ENCODE assay signal across 8 mouse cellular contexts in genomic region chr6:13837916-13838676, GRCm38 (mm10). TPM values are rescaled to one million over a fixed set of nuclear protein-coding genes. Genes with fewer than 3 reads are reported as not detected.
A peak's percentile ranks its signal among the peaks of the same experiment; 100 is the strongest.
DNase-seq lines count a peak whose midpoint lies in the region; ATAC-seq and TF ChIP-seq lines count a peak whose summit lies in the region.

No protein-coding gene starts in this region.

- TF ChIP-seq EP300 in lung, postnatal 0 days (IDR thresholded peaks at IDR 0.05), result no peak

- H3K4me2 ChIP-seq in lung, postnatal 0 days (replicated peaks; ENCODE audit: low read depth, low read length), result peak overlapping the region; percentile 85
- peak overlapping the region; percentile 69 for H3K4me2 ChIP-seq in hindbrain, embryonic 12.5 days (replicated peaks)
- H3K4me2 ChIP-seq in limb, embryonic 13.5 days (replicated peaks), result peak overlapping the region; percentile 86

- H3K4me3 ChIP-seq in lung, postnatal 0 days (ENCODE audit: low read depth, low read length), result peak overlapping the region; percentile 59
- peak overlapping the region; percentile 60 for H3K4me3 ChIP-seq in hindbrain, embryonic 12.5 days
- H3K4me3 ChIP-seq in limb, embryonic 13.5 days, result peak overlapping the region; percentile 68

- no peaks in the 10 kb centered on the region for H3K36me3 ChIP-seq in lung, postnatal 0 days (ENCODE audit: insufficient read depth, low read length)
- H3K36me3 ChIP-seq in hindbrain, embryonic 12.5 days, result no peaks in the 10 kb centered on the region
- H3K36me3 ChIP-seq in limb, embryonic 13.5 days, result no peaks in the 10 kb centered on the region

- DNase-seq in lung, postnatal 0 days (ENCODE audit: low spot score), result no peak
- no peak for DNase-seq in lung, postnatal 4 days
- peak; percentile 59 to 64 for DNase-seq in cerebellum, postnatal 25 days
- peak; percentile 64 for DNase-seq in retina, postnatal 1 day
- no peak for DNase-seq in kidney, adult 18-20 months
- no peak for DNase-seq in adrenal gland, postnatal 36 days

- no peaks in the 10 kb centered on the region for H3K4me1 ChIP-seq in lung, postnatal 0 days (ENCODE audit: insufficient read depth, low read depth, low read length)
- peaks cover 10% of the 10 kb centered on the region for H3K4me1 ChIP-seq in hindbrain, embryonic 12.5 days
- H3K4me1 ChIP-seq in limb, embryonic 13.5 days, result no peaks in the 10 kb centered on the region

- no peaks in the 10 kb centered on the region for H3K27me3 ChIP-seq in lung, postnatal 0 days (replicated peaks; ENCODE audit: insufficient read depth, low read length)
- H3K27me3 ChIP-seq in hindbrain, embryonic 12.5 days, result no peaks in the 10 kb centered on the region
- peaks cover 13% of the 10 kb centered on the region for H3K27me3 ChIP-seq in limb, embryonic 13.5 days

- H3K27ac ChIP-seq in lung, postnatal 0 days (ENCODE audit: low read length), result no peak overlapping the region
- H3K27ac ChIP-seq in hindbrain, embryonic 12.5 days, result peak overlapping the region; percentile 96
- H3K27ac ChIP-seq in limb, embryonic 13.5 days, result peak overlapping the region; percentile 76; the same call in 1 of the 2 replicates

- ATAC-seq in lung, postnatal 0 days, result no peak
- ATAC-seq in hindbrain, embryonic 12.5 days (ENCODE audit: low FRiP score), result peak; percentile 33
- ATAC-seq in limb, embryonic 13.5 days (ENCODE audit: low FRiP score, low read depth), result no peak

- 1% methylated on average over 19 of the region's 19 CpGs for WGBS in lung, postnatal 0 days
- WGBS in hindbrain, embryonic 12.5 days, result under 1% methylated on average over 19 of the region's 19 CpGs
- WGBS in limb, embryonic 13.5 days, result under 1% methylated on average over 19 of the region's 19 CpGs

- TF ChIP-seq CTCF in lung, postnatal 0 days (IDR thresholded peaks at IDR 0.05), result no peak

- H3K9ac ChIP-seq in lung, postnatal 0 days (replicated peaks; ENCODE audit: low read depth), result peak overlapping the region; percentile 39; the same call in 1 of the 2 replicates
- H3K9ac ChIP-seq in hindbrain, embryonic 12.5 days, result peak overlapping the region; percentile 80
- peak overlapping the region; percentile 84 for H3K9ac ChIP-seq in limb, embryonic 13.5 days

- no peaks in the 10 kb centered on the region for H3K9me3 ChIP-seq in lung, postnatal 0 days (ENCODE audit: low read length)
- H3K9me3 ChIP-seq in hindbrain, embryonic 12.5 days (replicated peaks), result no peaks in the 10 kb centered on the region
- H3K9me3 ChIP-seq in limb, embryonic 13.5 days, result no peaks in the 10 kb centered on the region

RNA-seq across cellular contexts. Expression of gene Gpr85, which starts 1.6 kb away (rescaled TPM):
- 1.3 and 1.9 TPM in 2 replicates for polyA plus RNA-seq in lung, postnatal 0 days (2015; fragmentation: Nextera tagmentation; extraction: Ambion mirVana)
- polyA plus RNA-seq in hindbrain, embryonic 12.5 days (2016; fragmentation: Nextera tagmentation; extraction: Ambion mirVana), result 36.2 and 42.5 TPM in 2 replicates
- polyA plus RNA-seq in limb, embryonic 13.5 days (2015; fragmentation: Nextera tagmentation; extraction: Ambion mirVana), result 7.4 and 7.8 TPM in 2 replicates
- total RNA-seq in adrenal gland, postnatal 36 days (2021), result under 1 TPM; 0.56 to 0.82 TPM

RNA-seq across cellular contexts. Expression of gene 2610001J05Rik, which starts 33.2 kb away (rescaled TPM):
- 139 and 157 TPM in 2 replicates for polyA plus RNA-seq in lung, postnatal 0 days (2015; fragmentation: Nextera tagmentation; extraction: Ambion mirVana)
- 80.6 and 88.6 TPM in 2 replicates for polyA plus RNA-seq in hindbrain, embryonic 12.5 days (2016; fragmentation: Nextera tagmentation; extraction: Ambion mirVana)
- 132 and 137 TPM in 2 replicates for polyA plus RNA-seq in limb, embryonic 13.5 days (2015; fragmentation: Nextera tagmentation; extraction: Ambion mirVana)
- total RNA-seq in adrenal gland, postnatal 36 days (2021), result 10 to 100 TPM; 41.3 to 45.1 TPM

Comparison
In these comparisons a context has a peak if more than half of its experiments do, and no peak if none do; other contexts are left out.
1. DNase-seq: peak in cerebellum, postnatal 25 days (2 of 2) and retina, postnatal 1 day (single experiment); none in lung, postnatal 0 days (single experiment), lung, postnatal 4 days (0 of 2), kidney, adult 18-20 months (single experiment) and adrenal gland, postnatal 36 days (0 of 2).
2. Peak in every context shown above with its lines, with median percentiles within 50 percentile points of each other: H3K4me2 ChIP-seq, H3K4me3 ChIP-seq and H3K9ac ChIP-seq.